Mouse (Mus musculus) CH12.LX (cell line): ENCODE data around the gene Tmprss15. TPM values are rescaled to one million over a fixed set of nuclear protein-coding genes. Genes with fewer than 3 reads are reported as not detected.

Experiments
- DNase-seq: peaks from one replicate; pipeline ENCODE4 v3.0.0-alpha.2; 2013; ENCODE audit errors: extremely low read depth
- H3K27ac ChIP-seq: 2 replicates; pipeline ENCODE4 v1.5.1; 2012; ENCODE audit warnings: low read depth, mild to moderate bottlenecking, control low read depth, moderate library complexity; ENCODE audit not compliant: insufficient read depth
- H3K27me3 ChIP-seq: replicated peaks from 2 replicates; pipeline ENCODE3; 2012; ENCODE audit warnings: inconsistent platforms
- H3K36me3 ChIP-seq, 2 experiments: replicated peaks in 1 of 2; 2 replicates each; pipeline versions ENCODE3 to v1.6.1; 2012; ENCODE audit warnings: inconsistent platforms in 1 of 2, low read length in 1 of 2, mild to moderate bottlenecking in 1 of 2, mixed read lengths in 1 of 2, moderate library complexity in 1 of 2; ENCODE audit not compliant: control insufficient read depth in 1 of 2, insufficient read depth in 1 of 2
- H3K4me1 ChIP-seq, 2 experiments: 2 replicates each; pipeline ENCODE4 v1.6.1; 2012; ENCODE audit warnings: inconsistent platforms in 1 of 2, moderate library complexity in 1 of 2; ENCODE audit not compliant: insufficient read depth in 2 of 2, control insufficient read depth in 1 of 2
- H3K4me2 ChIP-seq: 2 replicates; pipeline ENCODE4 v1.6.1; 2012; ENCODE audit warnings: low read depth, mild to moderate bottlenecking, control low read depth; ENCODE audit not compliant: poor library complexity, insufficient read depth, severe bottlenecking
- H3K4me3 ChIP-seq, 3 experiments: fragments of 150-350 bp in 1 of 3; sonication (generic) in 1 of 3; replicated peaks in 1 of 3; 2 replicates each; pipeline versions ENCODE3 to v1.5.1; 2011 to 2012; ENCODE audit warnings: low read depth in 2 of 3, low read length in 2 of 3, mild to moderate bottlenecking in 2 of 3, moderate library complexity in 2 of 3, control low read depth in 1 of 3, improper control_type of control experiment in 1 of 3, inconsistent platforms in 1 of 3, mixed read lengths in 1 of 3; ENCODE audit not compliant: poor library complexity in 1 of 3
- H3K79me2 ChIP-seq: replicated peaks from 2 replicates; pipeline ENCODE4 v1.6.1; 2012; ENCODE audit warnings: mild to moderate bottlenecking, moderate library complexity; ENCODE audit not compliant: control insufficient read depth, poor library complexity, insufficient read depth, severe bottlenecking; ENCODE audit errors: extremely low read depth
- H3K9ac ChIP-seq: 2 replicates; pipeline ENCODE4 v1.6.1; 2012; ENCODE audit warnings: low read depth, mild to moderate bottlenecking, control low read depth, moderate library complexity; ENCODE audit not compliant: insufficient read depth
- H3K9me3 ChIP-seq: replicated peaks from 2 replicates; pipeline ENCODE3; 2012; ENCODE audit warnings: low read length, inconsistent platforms, mixed read lengths
- CHD1 ChIP-seq: IDR thresholded peaks from 2 replicates; pipeline ENCODE4 v1.6.1; 2012; ENCODE audit warnings: low read depth, low read length, improper control_type of control experiment, inconsistent platforms
- CHD2 ChIP-seq: IDR thresholded peaks from 2 replicates; pipeline ENCODE4 v1.6.1; 2011; ENCODE audit warnings: low read length, improper control_type of control experiment
- CTCF ChIP-seq, 2 experiments: IDR thresholded peaks in 1 of 2; conservative IDR thresholded peaks in 1 of 2; 2 replicates each; pipeline ENCODE4 v1.5.1; 2011 to 2012; ENCODE audit warnings: low read depth in 2 of 2, low read length in 2 of 2, improper control_type of control experiment in 1 of 2, inconsistent platforms in 1 of 2, mild to moderate bottlenecking in 1 of 2, moderate library complexity in 1 of 2
- E2F4 ChIP-seq: IDR thresholded peaks from 2 replicates; pipeline ENCODE4 v1.6.1; 2011; ENCODE audit warnings: low read depth, low read length, improper control_type of control experiment; ENCODE audit not compliant: insufficient replicate concordance
- ELF1 ChIP-seq: IDR thresholded peaks from 2 replicates; pipeline ENCODE4 v1.6.1; 2014; ENCODE audit warnings: low read depth, mild to moderate bottlenecking, inconsistent platforms, low read length, improper control_type of control experiment
- EP300 ChIP-seq: IDR thresholded peaks from 2 replicates; pipeline ENCODE4 v1.6.1; 2011; ENCODE audit warnings: low read length, improper control_type of control experiment
- GABPA ChIP-seq: IDR thresholded peaks from 2 replicates; pipeline ENCODE4 v1.6.1; 2012; ENCODE audit warnings: low read depth, low read length, improper control_type of control experiment, inconsistent platforms; ENCODE audit not compliant: insufficient replicate concordance
- HCFC1 ChIP-seq: IDR thresholded peaks from 2 replicates; pipeline ENCODE4 v1.6.1; 2012; ENCODE audit warnings: low read depth, mild to moderate bottlenecking, inconsistent platforms, low read length, improper control_type of control experiment
- IRF4 ChIP-seq: IDR thresholded peaks from 2 replicates; pipeline ENCODE4 v1.6.1; 2014; ENCODE audit warnings: low read depth, mild to moderate bottlenecking, inconsistent platforms, low read length, improper control_type of control experiment
- JUN ChIP-seq: IDR thresholded peaks from 2 replicates; pipeline ENCODE4 v1.6.1; 2011; ENCODE audit warnings: low read depth, mild to moderate bottlenecking, low read length, improper control_type of control experiment, moderate library complexity; ENCODE audit not compliant: insufficient read depth
- JUND ChIP-seq: conservative IDR thresholded peaks from 2 replicates; pipeline ENCODE4 v1.6.1; 2011; ENCODE audit warnings: low read depth, low read length, improper control_type of control experiment
- KAT2A ChIP-seq: IDR thresholded peaks from 2 replicates; pipeline ENCODE4 v1.6.1; 2012; ENCODE audit warnings: low read length, improper control_type of control experiment, inconsistent platforms; ENCODE audit not compliant: insufficient replicate concordance
- MAX ChIP-seq: IDR thresholded peaks from 2 replicates; pipeline ENCODE4 v1.6.1; 2011; ENCODE audit warnings: low read length, improper control_type of control experiment
- MAZ ChIP-seq: IDR thresholded peaks from 2 replicates; pipeline ENCODE4 v1.6.1; 2012; ENCODE audit warnings: low read depth, mild to moderate bottlenecking, inconsistent platforms, low read length, improper control_type of control experiment, moderate library complexity
- MEF2A ChIP-seq: IDR thresholded peaks from 2 replicates; pipeline ENCODE4 v1.6.1; 2014; ENCODE audit warnings: low read depth, mild to moderate bottlenecking, inconsistent platforms, low read length, improper control_type of control experiment, borderline replicate concordance
- MXI1 ChIP-seq: IDR thresholded peaks from 2 replicates; pipeline ENCODE4 v1.6.1; 2011; ENCODE audit warnings: mild to moderate bottlenecking, low read depth, low read length, improper control_type of control experiment
- MYC ChIP-seq: IDR thresholded peaks from 2 replicates; pipeline ENCODE4 v1.6.1; 2011; ENCODE audit warnings: low read depth, mild to moderate bottlenecking, improper control_type of control experiment, low read length
- NELFE ChIP-seq: IDR thresholded peaks from 2 replicates; pipeline ENCODE4 v1.6.1; 2011; ENCODE audit warnings: low read depth, low read length, improper control_type of control experiment
- PAX5 ChIP-seq: IDR thresholded peaks from 2 replicates; pipeline ENCODE4 v1.6.1; 2012; ENCODE audit warnings: low read length, inconsistent platforms, mixed read lengths
- POLR2A ChIP-seq: IDR thresholded peaks from 2 replicates; pipeline ENCODE4 v1.6.1; 2011; ENCODE audit warnings: low read depth, mild to moderate bottlenecking, improper control_type of control experiment, low read length
- POLR2AphosphoS2 ChIP-seq: IDR thresholded peaks from 2 replicates; pipeline ENCODE4 v1.6.1; 2011; ENCODE audit warnings: low read depth, low read length, improper control_type of control experiment
- RAD21 ChIP-seq: IDR thresholded peaks from 2 replicates; pipeline ENCODE4 v1.6.1; 2011; ENCODE audit warnings: low read depth, mild to moderate bottlenecking, low read length, improper control_type of control experiment, moderate library complexity
- RCOR1 ChIP-seq: conservative IDR thresholded peaks from 2 replicates; pipeline ENCODE4 v1.6.1; 2012; ENCODE audit warnings: low read depth, mild to moderate bottlenecking, inconsistent platforms, low read length, improper control_type of control experiment
- SIN3A ChIP-seq: IDR thresholded peaks from 2 replicates; pipeline ENCODE4 v1.6.1; 2012; ENCODE audit warnings: low read length, improper control_type of control experiment, inconsistent platforms
- SMC3 ChIP-seq: IDR thresholded peaks from 2 replicates; pipeline ENCODE4 v1.6.1; 2011; ENCODE audit warnings: low read depth, low read length, improper control_type of control experiment
- TBP ChIP-seq: conservative IDR thresholded peaks from 2 replicates; pipeline ENCODE4 v1.6.1; 2011; ENCODE audit warnings: low read depth, low read length, improper control_type of control experiment
- UBTF ChIP-seq: IDR thresholded peaks from 2 replicates; pipeline ENCODE4 v1.6.1; 2012; ENCODE audit warnings: low read depth, mild to moderate bottlenecking, inconsistent platforms, low read length, improper control_type of control experiment, moderate library complexity
- USF2 ChIP-seq: conservative IDR thresholded peaks from 2 replicates; pipeline ENCODE4 v1.6.1; 2011; ENCODE audit warnings: low read depth, low read length, improper control_type of control experiment
- ZNF384 ChIP-seq: IDR thresholded peaks from 2 replicates; pipeline ENCODE4 v1.6.1; 2012; ENCODE audit warnings: low read depth, low read length, improper control_type of control experiment, inconsistent platforms
- dilution Hi-C: fragments of 300-500 bp; cut with MboI; formaldehyde crosslinking; loops from 2 replicates; pipeline ENCODE4 v1.14.3; 2020; ENCODE audit warnings: low sequenced_read_pairs; ENCODE audit not compliant: extremely low pct_unique_long_range_greater_than_20kb, extremely low pct_ligation_motif_present
- in situ Hi-C: fragments of 300-500 bp; cut with MboI; formaldehyde crosslinking; loops from 3 replicates; pipeline ENCODE4 v1.14.3; 2019; ENCODE audit warnings: low sequenced_read_pairs, low pct_ligation_motif_present, low pct_unique_long_range_greater_than_20kb, mixed read lengths
- polyA plus RNA-seq: library from polyadenylated mRNA; unstranded; fragments of >175 nt; gene quantifications from 2 replicates; pipeline ENCODE4 v1.2.1, GENCODE M21; 2012; ENCODE audit warnings: low read depth; ENCODE audit not compliant: insufficient read length
- total RNA-seq, 2 experiments: library from RNA; depleted of rRNA; stranded (reverse); fragments of 300-350 nt in 1 of 2; fragments of >200 nt in 1 of 2; gene quantifications; 2 replicates each; pipeline ENCODE4 v1.2.3; 2012 to 2014

The Tmprss15 gene
- total and polyA plus RNA-seq, 3 experiments = not detected

DNA sequence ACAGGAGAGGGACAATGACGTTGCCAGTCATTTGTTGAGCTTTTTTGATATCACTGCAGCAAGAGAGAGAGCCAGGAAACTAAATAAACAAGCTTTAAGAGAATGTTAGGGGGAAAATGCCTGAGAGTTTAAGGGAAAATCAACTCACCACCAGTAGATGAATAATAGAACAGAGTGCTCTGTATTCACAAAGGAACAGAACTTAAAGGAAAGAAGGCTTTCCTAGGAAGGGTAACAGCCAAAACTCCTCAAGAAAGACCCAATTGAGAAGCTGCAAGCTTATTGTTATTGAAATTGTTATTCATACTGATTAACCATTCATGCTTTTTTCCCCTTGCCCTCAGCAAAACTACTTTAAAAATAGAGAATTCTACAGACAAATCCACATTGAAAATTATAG lies 18.6 kb upstream of the Tmprss15 start:
- Histone ChIP-seq H3K9ac (no peak overlapping the region), H3K79me2 (no peaks in the 10 kb centered on the region), H3K4me3 (no peak overlapping the region), H3K4me2 (no peak overlapping the region), H3K4me1 (no peaks in the 10 kb centered on the region), H3K27ac (no peak overlapping the region)
- dilution Hi-C loops (no loop called here), in situ Hi-C loops (no loop called here)
- TF ChIP-seq KAT2A (no peak), MXI1 (no peak), MAZ (no peak), RAD21 (no peak), MYC (no peak), TBP (no peak), ZNF384 (no peak), RCOR1 (no peak), JUN (no peak), JUND (no peak), POLR2A (no peak), CHD2 (no peak), SIN3A (no peak), MEF2A (no peak), MAX (no peak), PAX5 (no peak), E2F4 (no peak)
- TF ChIP-seq, all 38 proteins: peak for 0
- Histone ChIP-seq H3K36me3 (no peaks in the 10 kb centered on the region), H3K9me3 (peaks cover 51% of the 10 kb centered on the region), H3K27me3 (no peaks in the 10 kb centered on the region)
- DNase-seq = no peak

DNA sequence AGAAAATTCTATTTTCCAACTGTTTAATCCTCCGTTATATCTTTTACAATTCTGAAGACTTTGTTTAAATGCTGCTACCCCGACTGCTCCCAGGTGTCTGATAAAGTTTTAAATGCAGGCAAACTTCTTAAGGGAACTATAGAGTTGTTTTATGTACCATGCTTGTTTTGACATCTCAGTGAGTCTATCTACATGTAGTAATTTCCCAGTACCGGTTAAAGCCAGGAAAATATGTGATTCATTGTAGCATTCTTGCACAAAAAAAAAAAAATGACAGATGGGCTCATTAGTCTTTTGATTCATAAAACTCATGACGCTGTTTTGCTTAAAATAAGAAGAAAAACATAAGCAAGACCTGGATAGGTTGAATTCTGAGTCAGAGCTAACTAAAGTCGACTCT lies 18.1 kb upstream of the Tmprss15 start:
- dilution Hi-C loops (no loop called here), in situ Hi-C loops (no loop called here)
- Histone ChIP-seq H3K4me3 (no peak overlapping the region), H3K4me1 (no peaks in the 10 kb centered on the region), H3K79me2 (no peaks in the 10 kb centered on the region), H3K4me2 (no peak overlapping the region), H3K36me3 (no peaks in the 10 kb centered on the region), H3K9me3 (peaks cover 47% of the 10 kb centered on the region), H3K9ac (no peak overlapping the region), H3K27ac (no peak overlapping the region), H3K27me3 (no peaks in the 10 kb centered on the region)
- TF ChIP-seq SMC3 (no peak), ELF1 (no peak), CHD1 (no peak), USF2 (no peak), NELFE (no peak), MXI1 (no peak), GABPA (no peak), TBP (no peak), CTCF (conservative IDR thresholded peaks at IDR 0.05 in 1 of 2, IDR thresholded peaks at IDR 0.05 in 1 of 2; ENCODE audit: low read depth in 2 of 2, low read length in 2 of 2) (no peak), MEF2A (no peak), IRF4 (no peak), UBTF (no peak), JUN (no peak), HCFC1 (no peak), EP300 (no peak), POLR2AphosphoS2 (no peak)
- DNase-seq = no peak
